Mouse (Mus musculus): ENCODE results near the gene Foxn3. TPM values are rescaled to one million over a fixed set of nuclear protein-coding genes. Genes with fewer than 3 reads are reported as not detected.

Gene Foxn3
- polyA plus RNA-seq, 1 experiment = 5.8 TPM

DNA sequence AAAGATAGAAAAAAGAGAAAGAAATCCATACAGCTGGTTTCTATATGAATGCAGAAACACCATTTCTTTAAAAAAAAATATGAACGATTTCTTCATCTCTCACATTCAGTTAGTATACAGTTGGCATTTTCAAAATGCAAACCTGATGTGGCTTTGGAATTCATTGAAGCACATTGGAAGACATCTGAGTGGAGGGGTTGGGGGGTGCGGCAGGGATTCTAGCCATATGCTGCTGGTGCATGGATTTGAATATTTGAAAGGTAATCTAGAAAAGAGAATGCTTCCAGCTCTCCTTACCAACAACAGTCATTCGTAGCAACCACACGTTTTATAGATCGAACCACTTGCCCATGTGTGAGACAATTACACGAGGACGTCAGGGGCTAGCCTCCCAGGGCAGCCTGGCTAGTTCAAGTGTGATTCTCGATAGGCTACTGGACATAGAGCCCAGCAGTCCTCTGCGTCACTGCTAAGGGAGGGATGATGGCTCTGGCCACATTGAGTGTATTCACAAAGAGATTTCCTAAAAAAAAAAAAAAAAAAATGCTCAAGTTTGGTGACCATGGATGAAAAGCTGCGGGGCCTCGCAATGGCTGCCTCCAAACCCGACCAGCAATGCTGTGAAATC, 96.0 kb downstream of the Foxn3 start:
- Histone ChIP-seq H3K79me2 (ENCODE audit: control insufficient read depth, insufficient read depth) (no peaks in the 10 kb centered on the region), H3K4me2 (ENCODE audit: low read depth) (peak overlapping the region; percentile 50), H3K36me3 (ENCODE audit: control insufficient read depth, insufficient read depth) (no peaks in the 10 kb centered on the region), H3K27me3 (ENCODE audit: control insufficient read depth, insufficient read depth, insufficient read length) (no peaks in the 10 kb centered on the region), H3K4me3 (no peak overlapping the region), H3ac (ENCODE audit: control insufficient read depth, insufficient read length) (no peak overlapping the region)
- no peak for TF ChIP-seq POLR2A (IDR thresholded peaks at IDR 0.05; ENCODE audit: insufficient read length, low read depth)
- no peak for TF ChIP-seq MYOD1 (IDR thresholded peaks at IDR 0.05; ENCODE audit: control insufficient read depth in 1 of 3, insufficient read length in 2 of 3, low read depth in 2 of 3)
- no peak for TF ChIP-seq E2F4 (IDR thresholded peaks at IDR 0.05; ENCODE audit: insufficient read depth)
- TF ChIP-seq USF1 (IDR thresholded peaks at IDR 0.05; ENCODE audit: low read depth) = no peak
- TF ChIP-seq POLR2AphosphoS2 (IDR thresholded peaks at IDR 0.05; ENCODE audit: insufficient read length, low read depth) = no peak
- no peak for TF ChIP-seq REST (IDR thresholded peaks at IDR 0.05; ENCODE audit: insufficient read depth, insufficient read length)
- TF ChIP-seq CEBPB (IDR thresholded peaks at IDR 0.05; ENCODE audit: insufficient read depth, poor library complexity, severe bottlenecking) = no peak
- TF ChIP-seq SRF (IDR thresholded peaks at IDR 0.05; ENCODE audit: control insufficient read depth, insufficient read length, low read depth) = no peak
- TF ChIP-seq TCF12 (IDR thresholded peaks at IDR 0.05; ENCODE audit: insufficient read depth, poor library complexity, severe bottlenecking) = no peak
- TF ChIP-seq MYOG (IDR thresholded peaks at IDR 0.05; ENCODE audit: control insufficient read depth in 1 of 3, insufficient read depth in 1 of 3, insufficient read length in 2 of 3, low read depth in 2 of 3) = no peak
- TF ChIP-seq MAX (IDR thresholded peaks at IDR 0.05; ENCODE audit: low read depth) = no peak

DNA sequence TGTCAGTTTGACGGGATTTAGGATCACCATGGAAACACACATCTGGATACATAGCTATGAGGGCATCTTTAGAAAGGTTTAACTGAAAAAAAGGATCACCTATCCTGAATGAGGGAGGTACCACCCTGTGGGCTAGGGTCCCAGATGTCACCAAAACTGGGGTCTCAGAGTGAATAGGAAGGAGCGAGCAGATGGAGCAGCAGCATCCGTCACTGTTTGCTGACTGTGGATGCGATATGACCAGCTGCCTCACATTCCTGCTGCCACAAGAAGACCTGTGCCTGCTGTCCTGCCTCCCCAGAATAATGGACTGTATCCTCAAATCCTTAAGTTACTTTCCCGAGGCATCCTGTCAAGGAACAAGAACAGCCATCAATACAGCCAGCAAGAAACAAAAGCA, 97.0 kb downstream of the Foxn3 start:
- no peaks in the 10 kb centered on the region for H3K27me3 ChIP-seq (ENCODE audit: control insufficient read depth, insufficient read depth, insufficient read length)
- no peak overlapping the region for H3ac ChIP-seq (ENCODE audit: control insufficient read depth, insufficient read length)
- H3K4me2 ChIP-seq (ENCODE audit: low read depth) = no peak overlapping the region
- no peak overlapping the region for H3K4me3 ChIP-seq
- H3K36me3 ChIP-seq (ENCODE audit: control insufficient read depth, insufficient read depth) = no peaks in the 10 kb centered on the region
- TF ChIP-seq MYOG (IDR thresholded peaks at IDR 0.05; ENCODE audit: control insufficient read depth in 1 of 3, insufficient read depth in 1 of 3, insufficient read length in 2 of 3, low read depth in 2 of 3) (no peak), POLR2A (IDR thresholded peaks at IDR 0.05; ENCODE audit: insufficient read length, low read depth) (no peak), CEBPB (IDR thresholded peaks at IDR 0.05; ENCODE audit: insufficient read depth, poor library complexity, severe bottlenecking) (no peak), MAX (IDR thresholded peaks at IDR 0.05; ENCODE audit: low read depth) (no peak), TCF3 (IDR thresholded peaks at IDR 0.05; ENCODE audit: insufficient read length, low read depth) (no peak), POLR2AphosphoS2 (IDR thresholded peaks at IDR 0.05; ENCODE audit: insufficient read length, low read depth) (no peak), REST (IDR thresholded peaks at IDR 0.05; ENCODE audit: insufficient read depth, insufficient read length) (no peak), TCF12 (IDR thresholded peaks at IDR 0.05; ENCODE audit: insufficient read depth, poor library complexity, severe bottlenecking) (no peak), E2F4 (IDR thresholded peaks at IDR 0.05; ENCODE audit: insufficient read depth) (no peak), SRF (IDR thresholded peaks at IDR 0.05; ENCODE audit: control insufficient read depth, insufficient read length, low read depth) (no peak), USF1 (IDR thresholded peaks at IDR 0.05; ENCODE audit: low read depth) (no peak), MYOD1 (IDR thresholded peaks at IDR 0.05; ENCODE audit: control insufficient read depth in 1 of 3, insufficient read length in 2 of 3, low read depth in 2 of 3) (no peak)
- no peaks in the 10 kb centered on the region for H3K79me2 ChIP-seq (ENCODE audit: control insufficient read depth, insufficient read depth)

DNA sequence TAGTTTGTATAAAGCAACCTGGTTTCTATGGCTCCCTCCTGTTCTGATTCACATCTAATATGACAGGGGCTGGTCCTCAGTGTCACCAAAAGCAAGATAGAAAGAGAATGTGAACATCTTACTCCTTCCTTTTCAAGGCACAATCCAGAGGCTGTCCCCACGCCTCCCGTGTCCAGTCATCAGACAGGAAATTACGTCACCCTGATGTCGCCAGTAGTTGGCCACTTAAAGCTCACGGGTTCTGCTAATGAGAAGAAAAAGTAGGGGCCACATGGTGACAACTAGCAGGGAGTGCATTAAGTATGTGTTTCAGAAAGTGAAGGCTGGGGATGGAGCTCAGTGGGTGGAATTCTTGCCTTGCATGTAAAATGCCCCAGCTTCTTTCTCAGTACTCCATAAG, 99.1 kb downstream of the Foxn3 start:
- Histone ChIP-seq H3K79me2 (ENCODE audit: control insufficient read depth, insufficient read depth) (no peaks in the 10 kb centered on the region), H3K4me3 (no peak overlapping the region), H3K4me2 (ENCODE audit: low read depth) (no peak overlapping the region), H3K27me3 (ENCODE audit: control insufficient read depth, insufficient read depth, insufficient read length) (no peaks in the 10 kb centered on the region), H3ac (ENCODE audit: control insufficient read depth, insufficient read length) (no peak overlapping the region), H3K36me3 (ENCODE audit: control insufficient read depth, insufficient read depth) (no peaks in the 10 kb centered on the region)
- TF ChIP-seq REST (IDR thresholded peaks at IDR 0.05; ENCODE audit: insufficient read depth, insufficient read length) (no peak), TCF3 (IDR thresholded peaks at IDR 0.05; ENCODE audit: insufficient read length, low read depth) (no peak), E2F4 (IDR thresholded peaks at IDR 0.05; ENCODE audit: insufficient read depth) (no peak)

DNA sequence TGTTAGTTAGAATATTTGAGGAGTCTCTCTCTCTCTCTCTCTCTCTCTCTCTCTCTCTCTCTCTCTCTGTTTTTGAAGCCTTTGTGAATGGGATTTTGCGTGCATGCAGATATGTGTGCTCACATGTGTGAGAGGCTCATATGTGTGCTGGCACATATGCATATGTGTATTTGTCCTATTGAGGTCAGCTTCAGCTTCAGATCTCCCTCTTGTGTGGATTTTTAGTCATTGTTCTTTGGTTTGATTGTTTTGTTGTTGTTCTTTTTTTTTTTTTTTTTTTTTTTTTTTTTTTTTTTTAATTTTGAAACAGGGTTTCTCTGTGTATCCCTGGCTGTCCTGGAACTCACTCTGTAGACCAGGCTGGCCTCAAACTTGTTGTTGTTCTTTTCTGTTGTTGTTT, 100.5 kb downstream of the Foxn3 start:
- H3K79me2 ChIP-seq (ENCODE audit: control insufficient read depth, insufficient read depth) = no peaks in the 10 kb centered on the region
- no peaks in the 10 kb centered on the region for H3K36me3 ChIP-seq (ENCODE audit: control insufficient read depth, insufficient read depth)
- no peaks in the 10 kb centered on the region for H3K27me3 ChIP-seq (ENCODE audit: control insufficient read depth, insufficient read depth, insufficient read length)
- peak overlapping the region; percentile 55 for H3K4me2 ChIP-seq (ENCODE audit: low read depth)
- H3ac ChIP-seq (ENCODE audit: control insufficient read depth, insufficient read length) = no peak overlapping the region
- no peak for TF ChIP-seq TCF12 (IDR thresholded peaks at IDR 0.05; ENCODE audit: insufficient read depth, poor library complexity, severe bottlenecking)
- no peak for TF ChIP-seq MYOD1 (IDR thresholded peaks at IDR 0.05; ENCODE audit: control insufficient read depth in 1 of 3, insufficient read length in 2 of 3, low read depth in 2 of 3)
- TF ChIP-seq POLR2A (IDR thresholded peaks at IDR 0.05; ENCODE audit: insufficient read length, low read depth) = no peak
- TF ChIP-seq USF1 (IDR thresholded peaks at IDR 0.05; ENCODE audit: low read depth) = no peak
- no peak overlapping the region for H3K4me3 ChIP-seq

DNA sequence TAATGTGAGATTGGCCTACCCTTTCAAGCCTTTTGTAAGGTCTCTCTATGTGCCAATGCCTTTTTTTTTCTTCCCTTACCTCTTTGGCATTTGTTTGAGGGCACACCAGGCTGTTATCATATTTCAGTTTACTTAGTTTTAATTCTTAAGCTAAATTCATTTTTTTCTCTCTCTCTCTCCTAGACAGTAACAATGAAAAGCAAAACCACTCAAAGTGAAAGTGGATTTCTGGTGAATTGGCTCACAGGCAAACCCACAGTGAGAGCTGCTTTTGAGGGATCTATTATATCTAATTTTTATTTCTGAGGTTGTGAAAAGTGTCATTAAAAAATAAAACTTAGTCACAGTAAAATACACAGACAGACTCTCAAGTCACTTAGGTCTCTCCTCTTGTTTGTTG, 101.1 kb downstream of the Foxn3 start:
- Histone ChIP-seq H3K4me3 (no peak overlapping the region), H3K27me3 (ENCODE audit: control insufficient read depth, insufficient read depth, insufficient read length) (no peaks in the 10 kb centered on the region), H3K36me3 (ENCODE audit: control insufficient read depth, insufficient read depth) (no peaks in the 10 kb centered on the region), H3K4me2 (ENCODE audit: low read depth) (peak overlapping the region; percentile 55), H3K79me2 (ENCODE audit: control insufficient read depth, insufficient read depth) (no peaks in the 10 kb centered on the region), H3ac (ENCODE audit: control insufficient read depth, insufficient read length) (no peak overlapping the region)
- no peak for TF ChIP-seq POLR2A (IDR thresholded peaks at IDR 0.05; ENCODE audit: insufficient read length, low read depth)
- no peak for TF ChIP-seq REST (IDR thresholded peaks at IDR 0.05; ENCODE audit: insufficient read depth, insufficient read length)
- TF ChIP-seq CEBPB (IDR thresholded peaks at IDR 0.05; ENCODE audit: insufficient read depth, poor library complexity, severe bottlenecking) = no peak

Measured in myocyte (in vitro differentiated cells).